Mouse (Mus musculus) kidney, postnatal 10 days (tissue): ENCODE measurements at regions not wholly inside any gene's neighbourhood (a gene's known extent, or its start where the extent isn't known, plus 50 kb on each side); places are given as distances from the start of the nearest gene placed in this dataset.
A peak's percentile ranks its signal among the peaks of the same experiment; 100 is the strongest.
"Not testable (repeated sequence)": the region's sequence is repeated elsewhere in the genome, so short reads cannot be mapped to it uniquely, and the experiment has no call there.

Experiments
- DNase-seq: peaks from one replicate; pipeline ENCODE4 v3.0.0; 2021; ENCODE audit warnings: mixed read lengths

- DNase-seq: no peak
Measured at GRCm38 (mm10) chr3:49686182-49686895, 70.8 kb downstream of the Pcdh18 start.

GRCm38 (mm10) chr3:49674921-49675320 is 82.2 kb downstream of the Pcdh18 start:
- DNase-seq: no peak

GRCm38 (mm10) chr3:49672685-49673184 is 84.4 kb downstream of the Pcdh18 start:
- no peak for DNase-seq

GRCm38 (mm10) chr3:49667543-49668338 is 89.4 kb downstream of the Pcdh18 start:
- DNase-seq: no peak

GRCm38 (mm10) chr3:49666516-49666915 is 90.6 kb downstream of the Pcdh18 start:
- no peak for DNase-seq

- no peak for DNase-seq
Measured at GRCm38 (mm10) chr3:49648895-49649175, 108.3 kb downstream of the Pcdh18 start.

GRCm38 (mm10) chr3:49648040-49648894 is 108.9 kb downstream of the Pcdh18 start:
- DNase-seq: no peak

GRCm38 (mm10) chr3:49644993-49645392 is 112.1 kb downstream of the Pcdh18 start:
- DNase-seq: no peak

GRCm38 (mm10) chr3:49643871-49644270 is 113.3 kb downstream of the Pcdh18 start:
- no peak for DNase-seq

GRCm38 (mm10) chr3:49641966-49642758 is 115.0 kb downstream of the Pcdh18 start:
- DNase-seq: peak; percentile 34

- no peak for DNase-seq
Measured at GRCm38 (mm10) chr3:49641411-49641810, 115.7 kb downstream of the Pcdh18 start.

GRCm38 (mm10) chr3:49638601-49639000 is 118.5 kb downstream of the Pcdh18 start:
- no peak for DNase-seq

GRCm38 (mm10) chr3:49636676-49637075 is 120.4 kb downstream of the Pcdh18 start:
- DNase-seq: no peak

GRCm38 (mm10) chr3:49592706-49593451 is 164.2 kb downstream of the Pcdh18 start:
- no peak for DNase-seq

- no peak for DNase-seq
Measured at GRCm38 (mm10) chr3:49590234-49590633, 166.9 kb downstream of the Pcdh18 start.

GRCm38 (mm10) chr3:49586531-49587168 is 170.5 kb downstream of the Pcdh18 start:
- DNase-seq: no peak

- DNase-seq: not testable (repeated sequence)
Measured at GRCm38 (mm10) chr3:49585962-49586361, 171.2 kb downstream of the Pcdh18 start.

- no peak for DNase-seq
Measured at GRCm38 (mm10) chr3:49566769-49567729, 190.1 kb downstream of the Pcdh18 start.

- DNase-seq: no peak
Measured at GRCm38 (mm10) chr3:49527642-49528041, 229.5 kb downstream of the Pcdh18 start.

GRCm38 (mm10) chr3:49520088-49520487 is 237.0 kb downstream of the Pcdh18 start:
- no peak for DNase-seq
